In genomic region chr3:84022723-84023122, GRCm38 (mm10) we compare ENCODE assay signal across 8 mouse cellular contexts. TPM values are rescaled to one million over a fixed set of nuclear protein-coding genes. Genes with fewer than 3 reads are reported as not detected.
DNase-seq lines count a peak whose midpoint lies in the region; ATAC-seq and TF ChIP-seq lines count a peak whose summit lies in the region.

No protein-coding gene starts in this region.

- peak; percentile 74 for DNase-seq in heart, embryonic 10.5 days (ENCODE audit: low spot score)
- DNase-seq in heart, postnatal 14 days, result no peak
- peak; percentile 85 for DNase-seq in 3134 (ENCODE audit: extremely low read depth, insufficient read length, low spot score)
- DNase-seq in liver, embryonic 14.5 days (ENCODE audit: low read depth in 3 of 3, low spot score in 3 of 3), result no peak
- DNase-seq in left cerebral cortex, adult 18-20 months (ENCODE audit: low spot score in 2 of 2), result no peak
- DNase-seq in kidney, postnatal 14 days, result no peak
- DNase-seq in ovary, adult 18-20 months (ENCODE audit: low spot score), result no peak

- TF ChIP-seq EP300 in liver, embryonic 14.5 days (IDR thresholded peaks at IDR 0.05; ENCODE audit: low read depth), result no peak

- intact Hi-C loops in heart, postnatal 14 days (cut with DNase I), result no loop called here

- no peak overlapping the region; the same call in 1 of the 2 replicates for H3K4me2 ChIP-seq in liver, embryonic 14.5 days (ENCODE audit: low read depth)

- WGBS in heart, embryonic 10.5 days, result 70% methylated on average over 5 of the region's 5 CpGs
- WGBS in liver, embryonic 14.5 days (ENCODE audit: insufficient replicate concordance), result 73% methylated on average over 5 of the region's 5 CpGs

- no peaks in the 10 kb centered on the region for H3K27me3 ChIP-seq in heart, embryonic 10.5 days (ENCODE audit: insufficient read depth, poor library complexity, severe bottlenecking)
- no peaks in the 10 kb centered on the region for H3K27me3 ChIP-seq in liver, embryonic 14.5 days (ENCODE audit: control insufficient read depth, insufficient read depth, low read length)

- ATAC-seq in activated CD4-positive, CD25-positive, alpha-beta regulatory T cell, adult 4 months, result peak; percentile 44
- peak; percentile 57; the same call in 1 of the 2 replicates for ATAC-seq in liver, embryonic 14.5 days (ENCODE audit: insufficient read depth)

- H3K27ac ChIP-seq in heart, embryonic 10.5 days, result 0 out of 2 replicates have a peak overlapping the region, but pooled peaks have one; percentile 8
- peak overlapping the region; percentile 33; the same call in 1 of the 2 replicates for H3K27ac ChIP-seq in liver, embryonic 14.5 days

- no peak overlapping the region for H3K4me3 ChIP-seq in heart, embryonic 10.5 days
- H3K4me3 ChIP-seq in liver, embryonic 14.5 days (ENCODE audit: insufficient read depth in 1 of 2, low read depth in 2 of 2, low read length in 2 of 2), result no peak overlapping the region

- peaks cover 6% of the 10 kb centered on the region; the same call in 1 of the 2 replicates for H3K36me3 ChIP-seq in heart, embryonic 10.5 days
- H3K36me3 ChIP-seq in liver, embryonic 14.5 days (replicated peaks; ENCODE audit: control insufficient read depth, insufficient read depth, low read depth), result peaks cover 14% of the 10 kb centered on the region

- no peak overlapping the region; the same call in 1 of the 2 replicates for H3K9ac ChIP-seq in liver, embryonic 14.5 days (replicated peaks)

- TF ChIP-seq CTCF in liver, embryonic 14.5 days (IDR thresholded peaks at IDR 0.05; ENCODE audit: low read depth), result no peak

- peaks cover 40% of the 10 kb centered on the region for H3K4me1 ChIP-seq in heart, embryonic 10.5 days
- H3K4me1 ChIP-seq in liver, embryonic 14.5 days (replicated peaks; ENCODE audit: control insufficient read depth in 2 of 2, insufficient read depth in 2 of 2, low read length in 1 of 2), result peaks cover 13 to 22% of the 10 kb centered on the region in 2 experiments

- H3K9me3 ChIP-seq in heart, embryonic 10.5 days, result no peaks in the 10 kb centered on the region
- no peaks in the 10 kb centered on the region for H3K9me3 ChIP-seq in liver, embryonic 14.5 days (ENCODE audit: control insufficient read depth, low read length)

RNA-seq across cellular contexts. Expression of gene Tmem131l, which starts 17.3 kb away (rescaled TPM):
- 25.9 and 39.6 TPM in 2 replicates for polyA plus RNA-seq in heart, embryonic 10.5 days (2016; fragmentation: Nextera tagmentation; extraction: Ambion mirVana)
- 10 to 100 TPM; 31.4 to 33.6 TPM for total RNA-seq in heart, postnatal 14 days (2021)
- polyA plus RNA-seq in activated CD4-positive, CD25-positive, alpha-beta regulatory T cell, adult 4 months (2017; shearing (Covaris generic)), result 10 to 100 TPM; 28.5 to 36.1 TPM
- 17.9 and 18.9 TPM in 2 replicates for polyA plus RNA-seq in liver, embryonic 14.5 days (2012; rRNA removed)
- 24.5 and 25.3 TPM in 2 replicates for polyA plus RNA-seq in liver, embryonic 14.5 days (2014; fragmentation: Nextera tagmentation; extraction: Ambion mirVana)
- total RNA-seq in left cerebral cortex, adult 18-20 months (2021), result 10 to 100 TPM; 18.2 to 18.6 TPM

Comparison
In these comparisons a context has a peak if more than half of its experiments do, and no peak if none do; other contexts are left out.
1. DNase-seq: peak in heart, embryonic 10.5 days (single experiment) and 3134 (single experiment); none in heart, postnatal 14 days (0 of 2), liver, embryonic 14.5 days (0 of 3), left cerebral cortex, adult 18-20 months (0 of 2), kidney, postnatal 14 days (single experiment) and ovary, adult 18-20 months (single experiment).